Mouse (Mus musculus): ENCODE data around the gene Prf1. TPM values are rescaled to one million over a fixed set of nuclear protein-coding genes. Genes with fewer than 3 reads are reported as not detected.

Prf1 gene
- polyA plus RNA-seq, 1 experiment from 2014 or later: not detected

- 0 out of 2 replicates have a peak, but pooled peaks have one; percentile 50 for ATAC-seq (ENCODE audit: insufficient number of reproducible peaks, insufficient read depth, low FRiP score, low TSS enrichment)
- Histone ChIP-seq H3K36me3 (peaks cover 19% of the 10 kb centered on the region; the same call in 1 of the 2 replicates), H3K4me1 (peaks cover 15% of the 10 kb centered on the region; the same call in 1 of the 2 replicates), H3K9ac (no peak overlapping the region), H3K9me3 (no peaks in the 10 kb centered on the region), H3K4me2 (replicated peaks) (no peak overlapping the region), H3K4me3 (no peak overlapping the region), H3K27me3 (no peaks in the 10 kb centered on the region), H3K27ac (no peak overlapping the region)
- WGBS: 67% methylated on average over 8 of the region's 8 CpGs
Measured at GRCm38 (mm10) chr10:61324717-61325116, 27.1 kb downstream of the Prf1 start.

GRCm38 (mm10) chr10:61325782-61326328 is 28.2 kb downstream of the Prf1 start:
- H3K4me3 ChIP-seq: no peak overlapping the region
- H3K36me3 ChIP-seq: 0 out of 2 replicates have a peak, but pooled peaks cover 8% of the 10 kb centered on the region
- H3K27me3 ChIP-seq: 0 out of 2 replicates have a peak, but pooled peaks cover 3% of the 10 kb centered on the region
- no peak overlapping the region for H3K9ac ChIP-seq
- 34% methylated on average over 9 of the region's 9 CpGs for WGBS
- no peak overlapping the region for H3K4me2 ChIP-seq (replicated peaks)
- H3K4me1 ChIP-seq: peaks cover 15% of the 10 kb centered on the region; the same call in 1 of the 2 replicates
- no peaks in the 10 kb centered on the region for H3K9me3 ChIP-seq
- no peak overlapping the region; the same call in 1 of the 2 replicates for H3K27ac ChIP-seq
- no peak for ATAC-seq (ENCODE audit: insufficient number of reproducible peaks, insufficient read depth, low FRiP score, low TSS enrichment)

DNA sequence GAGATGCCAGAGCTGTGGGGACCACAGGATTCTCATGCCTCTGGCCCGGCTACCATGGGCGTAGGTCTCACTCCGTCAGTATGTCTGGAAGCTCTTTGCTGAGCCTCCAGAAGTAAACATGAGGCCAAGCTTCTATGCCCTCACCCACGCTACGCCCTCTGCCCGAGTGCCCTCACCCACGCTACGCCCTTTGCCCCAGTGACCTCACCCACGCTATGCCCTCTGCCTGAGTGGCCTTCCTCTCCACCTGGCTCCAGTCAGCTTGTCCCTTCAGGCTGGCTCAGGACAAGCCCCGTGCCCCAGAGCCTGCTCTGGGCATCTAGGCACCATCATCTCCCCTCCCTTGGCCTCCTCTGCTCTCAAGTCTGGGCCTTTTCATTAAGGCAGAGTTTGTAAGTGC is 29.9 kb downstream of the Prf1 start:
- H3K4me3 ChIP-seq: no peak overlapping the region
- H3K27ac ChIP-seq: no peak overlapping the region
- WGBS: 82% methylated on average over 10 of the region's 10 CpGs
- no peak for ATAC-seq (ENCODE audit: insufficient number of reproducible peaks, insufficient read depth, low FRiP score, low TSS enrichment)
- peaks cover 15% of the 10 kb centered on the region; the same call in 1 of the 2 replicates for H3K4me1 ChIP-seq
- H3K9ac ChIP-seq: no peak overlapping the region
- H3K36me3 ChIP-seq: 0 out of 2 replicates have a peak, but pooled peaks cover 7% of the 10 kb centered on the region
- H3K4me2 ChIP-seq (replicated peaks): no peak overlapping the region
- H3K9me3 ChIP-seq: no peaks in the 10 kb centered on the region
- 0 out of 2 replicates have a peak, but pooled peaks cover 3% of the 10 kb centered on the region for H3K27me3 ChIP-seq

DNA sequence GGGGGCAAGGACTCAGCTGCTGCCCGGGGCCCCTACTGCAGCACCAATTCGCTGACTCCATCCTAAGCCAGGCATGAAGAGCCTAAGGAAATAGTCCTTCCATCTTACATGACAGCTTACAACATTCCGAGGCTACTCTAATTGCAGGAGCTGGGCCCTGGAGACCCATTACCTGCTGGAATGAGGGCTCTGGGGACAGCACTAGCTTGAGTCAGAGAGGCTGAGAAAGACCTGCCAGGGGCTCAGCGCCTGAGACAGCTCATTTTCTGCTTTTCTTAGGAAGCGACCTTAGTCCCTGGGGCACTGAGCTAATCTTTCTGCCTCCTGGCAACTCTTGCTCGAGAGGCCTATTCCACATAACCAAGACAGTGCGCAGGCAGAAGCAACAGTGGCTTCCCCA is 31.3 kb downstream of the Prf1 start:
- H3K27ac ChIP-seq: no peak overlapping the region
- no peak overlapping the region for H3K9ac ChIP-seq
- WGBS: 34% methylated on average over 7 of the region's 7 CpGs
- no peak overlapping the region for H3K4me3 ChIP-seq
- no peak for ATAC-seq (ENCODE audit: insufficient number of reproducible peaks, insufficient read depth, low FRiP score, low TSS enrichment)
- peaks cover 15% of the 10 kb centered on the region; the same call in 1 of the 2 replicates for H3K4me1 ChIP-seq
- H3K27me3 ChIP-seq: 0 out of 2 replicates have a peak, but pooled peaks cover 3% of the 10 kb centered on the region
- 0 out of 2 replicates have a peak, but pooled peaks cover 5% of the 10 kb centered on the region for H3K36me3 ChIP-seq
- H3K4me2 ChIP-seq (replicated peaks): no peak overlapping the region
- no peaks in the 10 kb centered on the region for H3K9me3 ChIP-seq

DNA sequence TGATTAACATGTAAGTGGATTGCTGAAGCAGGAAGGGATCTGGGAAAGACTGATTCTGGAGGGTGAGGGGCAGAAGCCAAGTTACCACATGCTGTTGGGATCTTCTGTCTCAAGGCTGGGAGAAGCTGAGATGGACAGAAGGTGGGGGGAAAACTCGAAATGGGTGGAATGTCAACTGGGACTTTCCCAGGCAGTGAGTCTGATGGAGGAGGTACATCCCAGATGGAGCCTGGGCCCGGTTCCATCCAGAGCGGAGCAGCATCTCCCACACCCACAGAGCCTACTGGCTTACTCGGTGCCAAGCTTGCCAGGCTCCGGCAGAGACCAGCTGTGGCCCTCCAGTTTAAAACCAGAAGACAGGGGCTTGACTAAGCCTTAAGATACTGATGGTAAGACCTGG is 33.4 kb downstream of the Prf1 start:
- peaks cover 10% of the 10 kb centered on the region; the same call in 1 of the 2 replicates for H3K4me1 ChIP-seq
- no peak overlapping the region for H3K27ac ChIP-seq
- 0 out of 2 replicates have a peak, but pooled peaks cover 5% of the 10 kb centered on the region for H3K36me3 ChIP-seq
- WGBS: 87% methylated on average over 5 of the region's 5 CpGs
- no peak overlapping the region for H3K9ac ChIP-seq
- ATAC-seq (ENCODE audit: insufficient number of reproducible peaks, insufficient read depth, low FRiP score, low TSS enrichment): no peak
- H3K4me3 ChIP-seq: no peak overlapping the region
- H3K4me2 ChIP-seq (replicated peaks): no peak overlapping the region
- no peaks in the 10 kb centered on the region for H3K9me3 ChIP-seq
- 0 out of 2 replicates have a peak, but pooled peaks cover 3% of the 10 kb centered on the region for H3K27me3 ChIP-seq

DNA sequence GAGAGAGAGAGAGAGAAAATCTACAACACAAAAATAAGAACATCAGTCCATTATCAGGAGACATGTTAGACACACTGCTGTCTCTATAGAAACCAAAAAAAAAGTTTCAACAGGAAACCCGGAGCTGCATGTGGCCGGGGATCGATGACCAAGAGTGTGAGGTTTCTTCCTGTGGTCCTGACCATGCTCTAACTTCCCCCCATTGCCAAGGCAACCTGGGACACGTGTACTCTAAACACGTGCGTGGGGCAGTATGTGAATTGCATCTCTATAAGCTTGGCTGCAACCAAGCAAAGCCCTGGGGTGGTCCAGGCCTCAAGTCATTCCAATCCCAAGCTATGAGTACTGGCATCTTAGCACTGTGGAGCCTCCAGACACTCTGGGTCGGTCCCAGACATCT is 36.9 kb downstream of the Prf1 start:
- no peak overlapping the region for H3K4me2 ChIP-seq (replicated peaks)
- 0 out of 2 replicates have a peak, but pooled peaks cover 8% of the 10 kb centered on the region for H3K36me3 ChIP-seq
- no peak overlapping the region for H3K27ac ChIP-seq
- H3K9ac ChIP-seq: no peak overlapping the region
- H3K27me3 ChIP-seq: 0 out of 2 replicates have a peak, but pooled peaks cover 3% of the 10 kb centered on the region
- no peaks in the 10 kb centered on the region for H3K9me3 ChIP-seq
- H3K4me3 ChIP-seq: no peak overlapping the region
- H3K4me1 ChIP-seq: no peaks in the 10 kb centered on the region
- no peak for ATAC-seq (ENCODE audit: insufficient number of reproducible peaks, insufficient read depth, low FRiP score, low TSS enrichment)
- WGBS: 60% methylated on average over 7 of the region's 7 CpGs

DNA sequence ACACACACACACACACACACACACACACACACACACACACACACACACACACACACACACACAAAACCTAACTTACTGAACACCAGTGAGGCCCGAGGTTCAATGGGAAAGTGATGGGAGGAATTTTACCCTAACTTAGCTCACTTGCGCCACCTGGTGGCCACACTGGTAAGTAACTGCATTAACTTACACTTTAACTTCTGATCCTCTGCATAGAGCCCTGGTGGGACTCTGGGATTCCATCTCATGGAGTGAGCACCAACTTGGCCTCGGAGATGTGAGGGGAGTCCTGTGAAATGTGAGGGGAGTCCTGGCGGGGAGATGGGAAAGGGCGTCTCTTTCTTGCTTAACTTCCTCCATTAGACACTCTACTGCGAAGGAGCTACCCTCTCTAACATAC is 38.5 kb downstream of the Prf1 start:
- no peaks in the 10 kb centered on the region for H3K27me3 ChIP-seq
- H3K36me3 ChIP-seq: 0 out of 2 replicates have a peak, but pooled peaks cover 8% of the 10 kb centered on the region
- H3K4me2 ChIP-seq (replicated peaks): no peak overlapping the region
- 0 out of 2 replicates have a peak, but pooled peaks have one; percentile 41 for ATAC-seq (ENCODE audit: insufficient number of reproducible peaks, insufficient read depth, low FRiP score, low TSS enrichment)
- H3K4me3 ChIP-seq: no peak overlapping the region
- no peaks in the 10 kb centered on the region for H3K9me3 ChIP-seq
- H3K9ac ChIP-seq: no peak overlapping the region
- WGBS: 23% methylated on average over 6 of the region's 6 CpGs
- no peak overlapping the region for H3K27ac ChIP-seq
- H3K4me1 ChIP-seq: no peaks in the 10 kb centered on the region

DNA sequence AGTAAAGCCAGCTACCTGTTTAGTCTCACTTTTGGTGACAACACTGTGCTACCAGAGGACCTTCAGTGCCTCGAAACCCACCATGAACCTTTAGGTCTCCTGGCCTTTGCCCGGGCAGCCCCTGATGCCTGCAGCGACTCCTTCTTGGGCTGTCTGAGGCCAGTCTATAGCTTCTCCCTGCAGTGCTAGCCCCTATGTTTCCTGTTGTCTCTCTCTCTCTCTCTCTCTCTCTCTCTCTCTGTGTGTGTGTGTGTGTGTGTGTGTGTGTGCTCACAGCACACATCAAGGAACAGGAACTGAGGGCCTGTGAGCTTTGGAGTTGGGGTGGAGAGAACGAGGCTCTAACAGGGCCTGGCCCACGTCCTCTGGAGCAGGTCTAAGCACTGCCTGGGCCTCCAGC is 39.0 kb downstream of the Prf1 start:
- Histone ChIP-seq H3K27ac (no peak overlapping the region), H3K4me2 (replicated peaks) (no peak overlapping the region), H3K4me1 (no peaks in the 10 kb centered on the region), H3K36me3 (0 out of 2 replicates have a peak, but pooled peaks cover 8% of the 10 kb centered on the region), H3K9me3 (no peaks in the 10 kb centered on the region), H3K9ac (no peak overlapping the region), H3K4me3 (no peak overlapping the region), H3K27me3 (no peaks in the 10 kb centered on the region)
- ATAC-seq (ENCODE audit: insufficient number of reproducible peaks, insufficient read depth, low FRiP score, low TSS enrichment): no peak
- WGBS: 75% methylated on average over 5 of the region's 5 CpGs

- H3K9me3 ChIP-seq: no peaks in the 10 kb centered on the region
- no peak for ATAC-seq (ENCODE audit: insufficient number of reproducible peaks, insufficient read depth, low FRiP score, low TSS enrichment)
- H3K4me2 ChIP-seq (replicated peaks): no peak overlapping the region
- no peak overlapping the region for H3K4me3 ChIP-seq
- no peak overlapping the region for H3K9ac ChIP-seq
- 0 out of 2 replicates have a peak, but pooled peaks cover 13% of the 10 kb centered on the region for H3K36me3 ChIP-seq
- H3K27ac ChIP-seq: no peak overlapping the region
- 88% methylated on average over 11 of the region's 11 CpGs for WGBS
- H3K27me3 ChIP-seq: no peaks in the 10 kb centered on the region
- H3K4me1 ChIP-seq: no peaks in the 10 kb centered on the region
Measured at GRCm38 (mm10) chr10:61337665-61338064, 40.0 kb downstream of the Prf1 start.

DNA sequence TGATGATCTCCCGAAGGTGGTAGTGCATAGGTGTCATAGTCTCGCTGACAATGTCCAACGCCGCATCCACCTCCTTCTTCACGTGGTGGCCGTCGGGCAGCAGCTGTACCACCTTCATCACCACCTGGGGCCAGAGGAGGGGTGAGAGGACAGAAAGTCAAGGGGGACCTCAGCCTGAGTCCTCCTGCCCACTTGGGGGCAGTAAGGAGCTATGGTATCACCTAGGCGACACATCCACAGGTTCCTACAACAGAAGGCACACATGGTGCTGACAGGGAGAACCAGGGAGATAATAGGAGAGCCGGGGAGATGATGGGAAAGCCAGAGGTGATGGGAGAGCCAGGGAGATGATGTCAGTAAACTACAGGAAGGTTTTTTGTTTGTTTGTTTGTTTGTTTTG is 41.6 kb downstream of the Prf1 start:
- WGBS: 86% methylated on average over 9 of the region's 9 CpGs
- H3K27ac ChIP-seq: no peak overlapping the region
- 0 out of 2 replicates have a peak, but pooled peaks cover 8% of the 10 kb centered on the region for H3K36me3 ChIP-seq
- no peak for ATAC-seq (ENCODE audit: insufficient number of reproducible peaks, insufficient read depth, low FRiP score, low TSS enrichment)
- no peaks in the 10 kb centered on the region for H3K4me1 ChIP-seq
- no peak overlapping the region for H3K9ac ChIP-seq
- H3K27me3 ChIP-seq: no peaks in the 10 kb centered on the region
- H3K4me2 ChIP-seq (replicated peaks): no peak overlapping the region
- no peak overlapping the region for H3K4me3 ChIP-seq
- no peaks in the 10 kb centered on the region for H3K9me3 ChIP-seq

DNA sequence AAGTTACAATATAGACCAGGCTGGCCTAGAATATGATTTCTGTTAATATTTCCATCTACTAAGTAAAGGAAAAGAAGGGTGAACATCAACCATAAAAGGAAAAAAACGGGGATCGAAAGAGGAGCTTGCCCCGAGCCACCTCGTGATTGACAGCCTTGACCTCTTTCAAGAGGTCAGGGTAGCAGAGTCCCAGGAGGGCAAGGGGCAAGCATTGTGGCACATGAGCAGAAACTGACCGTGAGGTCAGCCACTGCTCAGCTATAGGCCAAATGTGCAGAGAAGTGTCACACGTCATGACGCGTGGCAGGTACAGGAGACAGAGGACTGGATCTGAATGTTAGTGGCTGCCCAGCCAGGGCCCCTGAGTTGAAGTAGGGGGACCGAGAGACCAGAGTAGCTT is 42.6 kb downstream of the Prf1 start:
- WGBS: 43% methylated on average over 9 of the region's 9 CpGs

DNA sequence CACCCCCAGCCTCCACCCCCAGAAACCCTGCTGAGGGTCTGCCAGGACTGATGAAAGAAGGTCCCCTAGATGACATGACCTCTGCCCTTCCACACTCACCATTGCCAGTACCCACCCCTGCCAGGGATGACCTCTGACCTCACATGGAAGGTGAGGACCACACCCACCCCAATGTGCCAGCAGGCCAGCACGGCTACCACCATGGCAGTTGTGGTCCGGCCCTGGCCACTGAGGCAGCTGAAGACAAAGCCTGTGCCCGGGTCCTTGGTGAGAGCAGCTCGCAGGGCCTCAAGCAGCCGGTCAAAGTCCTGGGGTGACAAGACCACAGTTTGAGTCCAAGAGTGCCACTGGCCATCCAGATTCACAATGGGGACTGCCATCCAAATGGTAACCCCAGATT is 43.4 kb downstream of the Prf1 start:
- no peak for ATAC-seq (ENCODE audit: insufficient number of reproducible peaks, insufficient read depth, low FRiP score, low TSS enrichment)
- no peaks in the 10 kb centered on the region for H3K9me3 ChIP-seq
- 0 out of 2 replicates have a peak, but pooled peaks cover 14% of the 10 kb centered on the region for H3K36me3 ChIP-seq
- H3K9ac ChIP-seq: no peak overlapping the region
- H3K4me1 ChIP-seq: peaks cover under 1% of the 10 kb centered on the region; the same call in 1 of the 2 replicates
- no peaks in the 10 kb centered on the region for H3K27me3 ChIP-seq
- no peak overlapping the region for H3K27ac ChIP-seq
- no peak overlapping the region for H3K4me2 ChIP-seq (replicated peaks)
- 93% methylated on average over 5 of the region's 5 CpGs for WGBS
- H3K4me3 ChIP-seq: no peak overlapping the region

More for the DNA sequence above, 42.6 kb downstream of the Prf1 start:
- no peak overlapping the region for H3K9ac ChIP-seq
- H3K4me2 ChIP-seq (replicated peaks): no peak overlapping the region
- 0 out of 2 replicates have a peak, but pooled peaks cover 14% of the 10 kb centered on the region for H3K36me3 ChIP-seq
- H3K4me3 ChIP-seq: no peak overlapping the region
- ATAC-seq (ENCODE audit: insufficient number of reproducible peaks, insufficient read depth, low FRiP score, low TSS enrichment): no peak
- no peaks in the 10 kb centered on the region for H3K27me3 ChIP-seq
- H3K4me1 ChIP-seq: no peaks in the 10 kb centered on the region
- H3K27ac ChIP-seq: no peak overlapping the region
- no peaks in the 10 kb centered on the region for H3K9me3 ChIP-seq
